Mouse (Mus musculus) CH12F3 (cell line): ENCODE results near the gene Mdfic.

Experiments
- in situ Hi-C: fragments of 300-500 bp; cut with MboI; formaldehyde crosslinking; loops from 2 replicates; pipeline ENCODE4 v1.14.3; 2020; ENCODE audit warnings: low sequenced_read_pairs

Gene Mdfic

DNA sequence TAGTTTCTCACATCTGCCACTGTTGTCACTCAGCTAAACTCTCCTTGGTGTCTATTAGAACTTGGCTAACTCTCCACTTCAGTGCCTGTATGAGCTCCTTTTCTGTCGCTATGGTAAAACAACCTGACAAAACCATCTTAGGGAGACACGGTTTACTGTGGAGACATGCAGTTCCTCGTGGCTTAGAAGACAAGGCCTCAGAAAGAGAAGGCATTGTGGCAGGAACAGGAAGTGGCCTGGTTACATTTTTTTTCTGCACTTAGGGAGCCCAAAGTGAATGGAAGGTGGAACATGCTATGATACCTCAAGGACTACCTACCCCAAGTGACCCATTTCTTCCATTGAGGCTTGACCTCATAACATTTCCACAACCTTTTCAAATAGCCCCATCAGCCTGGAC, 18.7 kb downstream of the Mdfic start:
- in situ Hi-C loops = no loop called here

DNA sequence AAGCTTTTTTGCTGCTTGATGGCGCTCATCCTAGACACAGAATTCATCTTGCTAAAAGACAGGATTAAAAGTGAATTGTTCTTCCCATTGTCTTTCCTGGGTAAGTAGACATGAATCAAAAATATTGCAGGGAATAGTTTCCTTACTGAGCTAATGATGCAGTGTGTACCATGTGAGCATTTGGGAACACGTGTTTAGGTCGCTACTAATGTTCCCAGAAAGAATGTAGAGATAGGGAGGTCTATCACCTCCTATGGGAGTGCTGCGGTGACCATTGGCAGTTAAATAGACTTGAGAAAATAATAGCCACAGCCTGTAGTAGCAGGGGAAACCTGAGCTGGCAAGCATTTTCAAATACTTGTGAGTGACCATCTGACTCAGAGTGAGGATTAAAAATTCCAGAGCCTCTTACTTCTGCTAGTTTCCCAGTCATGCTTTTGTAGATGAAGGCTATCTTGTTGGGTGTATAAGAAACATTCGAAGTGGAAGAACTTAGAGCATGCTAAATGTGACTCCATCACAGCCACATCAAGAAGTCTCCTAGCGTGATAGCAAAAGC, 22.2 kb downstream of the Mdfic start:
- in situ Hi-C loops = no loop called here

DNA sequence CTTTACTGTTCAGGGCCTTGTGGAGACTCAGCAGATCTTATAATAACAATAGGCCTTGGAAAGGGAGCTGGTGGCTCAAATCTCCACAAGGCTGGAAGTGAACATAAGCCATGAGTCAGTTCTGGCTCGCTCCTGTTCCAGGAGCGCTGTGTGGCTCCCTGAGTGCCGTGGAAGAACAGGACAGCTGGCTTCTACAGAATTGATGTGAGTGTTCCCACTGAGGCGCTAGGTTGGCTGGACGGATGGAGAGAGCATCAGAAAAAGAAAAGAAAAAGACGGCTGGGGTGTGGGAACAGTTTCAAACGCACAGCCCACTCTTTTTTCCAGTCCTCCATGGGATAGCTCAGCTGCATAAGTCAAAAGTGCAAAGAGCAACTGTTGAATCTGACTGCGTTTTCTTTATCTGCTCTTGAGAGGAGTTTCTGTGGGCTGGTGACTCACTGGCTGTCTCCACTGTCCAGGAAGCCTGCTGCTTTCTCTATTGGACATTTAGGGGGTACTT, 22.9 kb downstream of the Mdfic start:
- in situ Hi-C loops = no loop called here

GRCm38 (mm10) chr6:15743793-15744192, 23.3 kb downstream of the Mdfic start:
- in situ Hi-C loops = no loop called here

- in situ Hi-C loops = no loop called here
These were observed 24.9 kb downstream of the Mdfic start for GRCm38 (mm10) chr6:15745313-15745712.

DNA sequence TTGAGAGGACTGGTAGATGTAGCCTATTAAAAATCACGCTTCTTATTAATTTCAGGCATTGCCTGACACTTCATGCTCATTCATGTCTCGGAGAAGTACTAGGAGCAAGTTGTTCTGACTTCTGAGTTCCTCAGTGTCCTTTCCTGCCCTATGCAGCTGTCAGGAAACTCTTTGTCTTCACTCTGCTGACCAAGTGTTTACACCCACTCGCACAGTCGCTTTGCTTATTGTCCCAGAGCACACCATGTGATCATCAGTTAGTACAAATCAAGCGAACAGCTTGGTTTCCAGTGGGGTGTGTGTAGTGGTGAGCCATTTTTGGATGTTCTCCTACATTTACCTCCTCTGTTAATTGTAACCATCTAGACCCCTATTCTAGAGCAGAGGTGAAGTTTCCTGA, 25.4 kb downstream of the Mdfic start:
- in situ Hi-C loops = no loop called here

GRCm38 (mm10) chr6:15747396-15748155, 27.1 kb downstream of the Mdfic start:
- in situ Hi-C loops = no loop called here

DNA sequence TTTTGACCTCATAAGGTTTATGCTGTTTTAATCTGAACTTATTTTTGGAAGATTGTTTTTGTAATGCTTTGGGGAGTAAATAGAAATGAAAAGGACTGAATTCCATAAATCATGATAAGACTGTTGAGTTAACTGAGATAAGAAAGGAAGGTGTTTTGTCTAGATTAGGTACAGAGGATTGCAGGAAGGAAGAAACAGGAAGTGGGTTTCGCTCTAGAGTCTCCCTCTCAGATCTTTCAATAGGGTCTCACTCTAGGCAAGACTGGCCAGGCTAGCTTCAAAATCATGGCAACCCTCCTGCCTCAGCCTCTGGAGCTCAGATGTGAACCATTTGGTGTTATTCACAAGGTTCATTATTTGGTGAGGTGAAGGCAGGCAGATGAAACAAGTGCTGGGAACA, 27.8 kb downstream of the Mdfic start:
- in situ Hi-C loops = no loop called here

- in situ Hi-C loops = no loop called here
These were observed 28.5 kb downstream of the Mdfic start for GRCm38 (mm10) chr6:15748943-15749342.

- in situ Hi-C loops = no loop called here
These were observed 29.6 kb downstream of the Mdfic start for GRCm38 (mm10) chr6:15750101-15750500.

DNA sequence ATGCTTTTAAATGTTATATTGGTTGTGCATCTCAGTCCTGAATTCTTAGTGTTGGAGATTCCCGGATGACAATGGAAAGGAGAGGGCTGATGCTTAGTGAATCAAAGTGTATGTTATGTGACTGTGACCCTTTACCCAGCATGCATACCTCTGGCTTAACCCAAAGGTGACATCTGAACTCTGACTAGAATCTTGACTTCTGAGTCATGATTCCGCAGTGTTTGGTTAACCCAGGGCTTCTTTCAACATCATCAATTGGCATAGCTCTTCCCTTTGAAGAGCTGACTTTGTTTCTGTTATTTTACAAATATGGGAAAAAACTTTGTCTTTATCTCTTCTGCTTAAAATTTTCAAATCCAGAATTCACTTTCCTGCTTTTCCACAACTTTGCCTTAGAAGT, 30.9 kb downstream of the Mdfic start:
- in situ Hi-C loops = no loop called here

- in situ Hi-C loops = no loop called here
These were observed 31.7 kb downstream of the Mdfic start for GRCm38 (mm10) chr6:15752160-15752559.

DNA sequence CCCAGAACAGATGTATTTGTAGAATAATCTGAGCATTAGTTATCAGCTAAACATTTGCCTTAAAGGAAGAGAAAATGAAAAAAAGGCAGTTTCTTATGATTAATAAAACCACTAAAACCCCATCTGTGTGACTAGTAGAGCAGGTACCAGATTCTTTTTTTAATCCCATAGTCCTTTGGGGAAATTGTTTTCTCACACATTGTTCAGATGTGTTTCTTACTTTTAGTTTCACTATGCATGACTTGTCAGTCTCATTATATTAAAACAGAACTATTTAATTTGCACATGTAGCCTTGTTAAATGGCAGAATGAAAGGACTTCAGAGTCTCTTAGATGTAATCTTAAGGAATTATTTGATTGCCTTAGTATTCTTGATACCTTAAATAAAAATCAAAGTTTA, 32.7 kb downstream of the Mdfic start:
- in situ Hi-C loops = no loop called here

DNA sequence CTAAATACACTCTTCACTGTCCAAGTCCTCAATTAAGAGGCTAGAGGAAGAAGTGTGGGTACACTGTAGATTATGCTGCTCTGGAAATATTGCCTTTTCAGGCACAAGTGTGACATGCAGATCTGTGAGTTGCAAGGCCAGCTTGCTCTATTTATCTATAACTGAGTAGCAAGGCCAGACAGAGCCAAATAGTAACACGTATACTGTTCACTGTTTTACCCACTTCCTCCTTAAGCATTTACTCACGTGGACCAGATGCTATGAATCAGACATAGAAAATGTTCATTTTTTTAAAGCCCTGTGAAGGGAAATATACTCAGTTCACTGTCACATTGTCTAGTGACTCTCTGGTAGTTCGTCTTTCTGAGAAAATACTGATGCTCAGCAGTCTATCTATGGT, 37.9 kb downstream of the Mdfic start:
- in situ Hi-C loops = no loop called here

DNA sequence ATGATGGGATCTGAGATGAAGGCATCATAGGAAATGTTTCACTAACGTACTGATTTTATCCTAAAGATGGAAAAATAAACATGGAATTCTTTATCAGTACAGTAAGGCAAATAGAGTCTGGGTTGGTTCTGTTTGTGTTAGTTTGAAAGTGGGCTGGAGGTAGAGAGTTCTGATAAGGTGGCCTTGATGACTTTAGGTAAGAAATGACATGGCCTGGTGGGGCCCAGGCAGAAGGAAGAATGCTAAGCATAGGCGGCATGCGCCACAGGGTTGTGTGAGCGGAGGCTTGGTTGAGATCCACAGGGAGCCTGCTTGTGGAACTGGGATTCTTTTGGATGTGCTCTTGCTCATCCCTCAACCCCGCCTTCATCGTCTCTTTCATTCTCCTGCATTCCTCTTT, 40.3 kb downstream of the Mdfic start:
- in situ Hi-C loops = no loop called here

DNA sequence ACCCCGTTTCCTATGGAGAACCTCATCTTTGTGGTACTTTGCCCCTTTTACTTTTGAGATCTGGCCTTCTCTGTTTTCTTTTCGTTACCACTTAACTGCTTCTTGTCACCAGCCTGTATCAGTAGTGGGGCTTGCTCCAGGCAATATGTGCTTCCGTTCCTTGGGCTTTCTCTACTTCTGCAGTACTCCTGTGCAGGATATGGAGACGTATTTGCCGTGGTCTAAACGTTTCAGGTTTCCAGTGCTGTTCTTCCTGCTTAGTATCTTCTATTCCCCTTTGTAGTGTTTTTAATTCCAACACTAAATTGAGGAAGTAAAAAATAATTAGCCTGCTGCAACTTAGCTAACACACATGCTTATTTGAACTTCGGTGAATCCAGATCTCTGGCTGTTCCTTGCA, 43.6 kb downstream of the Mdfic start:
- in situ Hi-C loops = no loop called here

DNA sequence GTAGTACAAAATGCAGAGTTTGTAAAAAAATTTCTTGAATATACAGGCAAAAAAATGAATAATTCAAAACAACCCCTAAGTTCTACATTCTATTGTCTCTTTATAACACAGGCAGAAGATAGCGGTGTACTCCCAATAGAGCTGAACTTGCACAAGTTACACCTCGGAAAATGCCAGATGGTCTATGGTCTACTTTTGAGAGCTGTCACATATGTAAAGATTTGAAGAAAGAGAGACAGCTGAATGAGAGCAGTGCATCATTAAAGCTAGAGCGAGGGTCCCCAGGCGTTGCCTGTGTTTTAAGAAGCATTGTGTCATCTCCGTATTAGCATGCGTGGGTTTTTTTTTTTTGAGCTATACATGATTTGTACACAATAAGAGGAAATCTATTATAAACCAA, 47.0 kb downstream of the Mdfic start:
- in situ Hi-C loops = no loop called here

GRCm38 (mm10) chr6:15770128-15770527, 49.7 kb downstream of the Mdfic start:
- in situ Hi-C loops = no loop called here

- in situ Hi-C loops = no loop called here
These were observed 56.6 kb downstream of the Mdfic start for GRCm38 (mm10) chr6:15777070-15777469.

GRCm38 (mm10) chr6:15780127-15780526, 59.7 kb downstream of the Mdfic start:
- in situ Hi-C loops = no loop called here

DNA sequence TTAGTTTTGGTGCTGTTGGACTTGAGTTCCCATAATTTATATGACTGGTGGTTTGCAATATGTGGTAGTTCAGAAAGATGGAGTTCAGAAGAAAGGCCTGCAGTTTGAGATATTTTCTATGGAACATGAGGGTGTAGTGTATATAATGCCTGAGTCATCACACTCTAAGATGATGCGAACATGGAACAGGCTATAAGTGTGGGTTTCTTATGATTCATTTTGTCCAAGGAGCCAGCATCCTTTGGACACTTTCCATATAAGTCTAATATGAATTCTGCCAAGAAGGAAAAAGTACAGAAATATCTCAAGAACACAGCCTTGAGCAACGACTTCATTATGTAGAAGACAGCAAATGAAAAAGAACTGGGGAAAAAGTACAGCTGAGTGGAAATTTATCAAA, 60.2 kb downstream of the Mdfic start:
- in situ Hi-C loops = no loop called here
